Mouse (Mus musculus) cerebellum, adult 9-10 months (tissue): ENCODE data around the gene Mdh2.

Source experiments
- DNase-seq: peaks from one replicate; pipeline ENCODE4 v3.0.0; 2022

Mdh2 gene

DNA sequence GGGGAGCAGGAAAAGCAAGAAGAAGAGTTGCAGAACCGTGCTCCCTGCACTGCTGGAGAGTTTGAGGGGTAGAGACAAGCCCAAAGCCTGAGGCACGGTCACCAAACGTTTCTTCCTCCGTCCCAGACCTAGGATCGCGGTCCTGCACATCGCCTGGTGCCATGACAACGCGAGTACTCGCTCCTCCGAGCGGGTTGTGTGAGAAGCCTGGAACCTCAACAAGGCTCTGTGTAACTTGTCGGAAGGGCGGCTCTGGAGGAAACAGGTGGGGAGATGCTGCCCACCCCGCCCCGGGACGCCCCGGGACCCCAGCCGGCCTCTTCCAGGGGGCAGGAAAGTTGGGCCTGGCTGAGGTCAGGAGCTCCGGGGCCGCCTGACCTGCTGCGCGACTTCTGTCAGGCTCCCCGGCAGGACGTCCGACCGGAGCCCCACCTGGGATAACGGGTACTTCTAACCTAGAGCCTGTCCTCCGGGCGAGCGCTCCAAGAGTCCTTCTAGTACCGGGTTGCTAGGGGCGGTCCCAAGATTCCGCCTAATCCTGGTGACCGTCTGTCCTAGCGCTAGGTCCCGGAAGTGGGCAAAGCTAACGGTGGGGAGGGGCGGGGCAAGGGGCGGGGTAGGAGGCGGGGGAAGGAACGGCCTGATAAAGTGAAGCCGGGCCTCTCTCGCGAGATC is 347 bp upstream of the Mdh2 start, which contains the start of gene Styxl1:
TSS of gene Styxl1 (minus strand) at position 590 of the 675 bp plus-strand sequence.
- DNase-seq: no peak

DNA sequence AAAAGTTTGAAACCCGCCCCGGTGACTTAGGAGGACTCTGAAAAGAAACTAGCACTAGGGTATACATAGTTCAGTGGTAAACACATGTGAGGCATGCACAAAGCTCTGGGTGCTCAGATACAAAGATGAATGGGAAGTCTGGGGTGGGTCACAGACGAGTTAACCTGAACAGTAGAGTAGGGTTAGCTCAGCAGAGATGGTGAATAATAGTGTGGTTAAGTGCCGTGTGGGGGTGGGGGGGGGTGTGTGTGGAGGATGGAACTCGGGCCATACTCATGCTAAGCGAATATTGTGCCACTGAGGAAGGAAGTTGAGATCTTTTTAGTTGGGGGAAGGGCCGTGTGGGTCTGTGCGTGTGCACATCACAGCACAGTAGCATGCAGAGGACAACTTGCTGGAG is 2.1 kb downstream of the Mdh2 start:
- DNase-seq: no peak

DNA sequence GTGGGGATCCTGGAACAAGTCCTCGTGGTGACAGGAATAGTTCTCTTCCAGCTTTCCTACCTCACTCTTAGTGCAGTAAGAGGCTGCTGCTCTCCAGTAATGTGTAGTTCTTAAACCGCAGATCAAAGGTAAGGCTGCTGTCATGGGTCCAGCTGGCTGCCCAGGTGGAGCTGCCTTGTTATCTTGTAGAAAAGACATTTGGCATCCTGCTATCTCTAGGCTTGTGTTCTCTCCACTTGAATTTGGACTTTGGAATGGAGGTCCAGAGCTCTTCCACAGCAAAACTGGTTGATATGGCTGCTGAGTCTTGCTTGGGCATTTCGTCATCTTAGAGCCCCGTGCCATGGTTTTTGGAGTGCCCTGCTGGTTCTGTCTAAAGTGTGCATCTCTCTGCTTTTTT is 4.6 kb downstream of the Mdh2 start:
- DNase-seq: no peak

DNA sequence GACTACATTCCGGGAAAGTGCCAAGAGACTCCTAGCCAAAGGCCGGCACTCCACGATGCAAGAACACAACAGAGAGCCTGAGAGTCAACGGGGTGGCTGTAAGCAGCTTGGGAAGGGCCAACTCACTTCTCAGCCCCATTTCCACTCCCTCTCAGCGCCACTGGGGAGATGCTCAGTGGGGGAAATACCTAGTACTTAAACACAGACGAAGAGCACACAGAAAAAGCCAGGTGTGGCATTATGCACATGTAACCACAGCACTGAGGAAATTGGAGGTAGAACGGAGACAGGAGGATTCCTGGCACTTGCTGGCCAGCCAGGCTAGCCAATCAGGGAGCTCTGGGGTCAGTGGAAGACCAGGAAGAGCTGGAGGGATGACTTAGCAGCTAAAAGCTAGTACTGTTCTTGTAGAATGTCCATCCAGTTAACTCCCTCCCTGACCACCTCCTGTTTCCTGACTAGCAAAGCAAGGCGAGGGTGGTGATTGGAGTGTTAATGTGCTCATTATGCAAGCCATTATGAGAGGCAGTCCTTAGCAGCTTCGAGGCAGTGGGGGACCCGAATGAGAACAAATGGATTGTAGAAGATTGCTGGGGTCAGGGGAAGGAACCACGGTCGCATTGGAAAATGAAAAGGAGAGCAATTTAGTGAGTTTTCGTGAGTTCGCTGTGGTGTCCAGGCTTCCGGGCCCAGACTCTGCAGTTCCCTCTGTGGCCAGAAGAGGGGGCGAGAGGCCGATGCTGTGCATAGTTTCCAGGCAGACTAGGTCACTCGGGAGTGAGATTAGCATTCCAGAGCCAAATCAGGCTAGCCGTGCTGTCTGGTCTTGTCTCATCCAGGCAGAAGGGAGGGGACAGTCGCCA is 15.9 kb downstream of the Mdh2 start:
- peak; percentile 96 for DNase-seq

DNA sequence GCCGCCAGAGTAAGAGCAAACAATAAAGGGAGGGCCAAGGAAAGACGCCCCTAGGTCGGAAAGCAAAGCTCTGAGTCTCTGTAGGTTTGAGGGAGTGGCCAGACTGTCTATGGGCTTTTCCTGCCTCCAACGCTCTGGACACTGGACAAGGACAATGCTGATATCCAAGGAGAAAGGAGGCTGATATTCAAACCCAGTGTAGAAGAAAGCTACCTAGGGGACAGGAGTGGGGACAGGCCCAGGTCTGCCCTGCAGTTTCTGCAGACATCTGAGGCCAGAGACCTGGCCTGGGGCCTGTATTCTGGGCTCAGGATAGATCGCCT is 16.5 kb downstream of the Mdh2 start:
- DNase-seq: no peak

DNA sequence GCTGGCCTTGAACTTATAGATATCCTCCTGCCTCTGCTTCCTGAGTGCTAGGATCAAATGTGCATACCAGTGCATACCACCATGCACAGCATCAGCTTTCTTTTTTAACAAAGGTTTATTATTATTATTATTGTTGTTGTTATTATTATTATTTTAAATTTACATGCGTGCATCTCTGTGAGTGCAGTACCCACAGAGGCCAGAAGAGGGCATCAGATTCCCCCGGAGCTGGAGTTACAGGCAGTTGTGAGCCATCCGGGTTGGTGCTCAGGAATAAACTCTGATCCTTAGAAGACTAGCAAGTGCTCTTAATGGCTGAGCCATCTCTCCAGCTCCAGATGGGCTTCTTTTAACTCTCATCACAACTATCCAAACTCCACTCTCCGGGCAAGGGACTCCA is 21.5 kb downstream of the Mdh2 start:
- no peak for DNase-seq

DNA sequence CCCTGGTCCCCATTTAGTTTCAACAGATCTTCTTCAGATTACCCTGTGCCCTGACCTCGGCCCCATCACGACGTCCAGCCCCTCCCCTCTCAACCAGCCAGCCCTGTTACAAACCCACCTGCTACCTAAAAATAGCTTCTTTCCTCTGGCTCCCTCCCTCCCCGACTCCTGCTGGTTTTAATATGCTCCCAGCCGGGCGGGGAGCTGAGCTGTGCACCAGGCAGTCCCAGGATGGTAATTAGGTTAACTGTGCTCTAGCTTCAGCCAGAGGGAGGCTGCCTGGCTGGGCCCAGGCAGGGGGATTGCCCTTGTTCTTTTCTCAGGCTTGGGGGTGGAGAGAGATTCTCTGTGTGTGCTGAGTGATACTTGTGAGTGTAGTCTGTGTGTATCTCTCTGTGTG is 22.6 kb downstream of the Mdh2 start:
- DNase-seq: no peak

DNA sequence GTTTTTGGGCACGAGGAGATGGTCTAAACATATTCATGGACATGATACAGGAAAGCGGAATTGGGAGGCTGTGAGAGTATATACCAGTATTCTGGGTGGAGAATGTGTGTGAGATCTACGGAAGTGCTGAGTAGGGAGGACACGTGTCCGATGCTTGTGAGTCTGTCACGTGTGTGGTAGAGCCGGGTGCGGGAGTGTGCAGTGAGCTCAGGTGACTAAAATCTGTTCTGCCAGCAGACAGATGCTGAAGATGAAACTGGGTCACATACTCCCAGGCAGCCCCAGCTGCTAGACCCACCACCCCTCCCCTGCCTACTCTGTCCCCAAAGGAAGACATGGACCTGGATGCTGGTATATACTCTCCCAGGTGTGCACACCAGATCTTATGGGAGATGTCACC is 24.4 kb downstream of the Mdh2 start:
- no peak for DNase-seq

DNA sequence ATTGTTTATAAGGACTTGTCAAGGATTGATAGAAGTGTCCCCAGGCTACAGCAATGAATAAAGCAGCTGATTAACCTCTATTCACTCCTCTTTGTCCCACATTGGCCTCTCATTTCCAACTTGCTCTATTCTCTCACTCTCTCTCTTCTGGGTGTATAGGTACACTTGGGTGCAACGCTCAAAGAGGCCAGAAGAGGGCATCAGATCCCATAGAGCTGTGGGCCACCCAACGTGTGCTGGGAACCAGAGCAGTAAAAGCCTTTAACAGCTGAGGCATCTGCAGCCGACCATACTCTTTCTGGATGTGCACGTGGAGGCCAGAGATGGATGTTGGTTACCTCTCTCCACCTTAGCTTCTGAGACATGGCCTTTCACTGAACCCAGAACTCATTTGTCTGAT is 24.9 kb downstream of the Mdh2 start:
- DNase-seq: no peak

DNA sequence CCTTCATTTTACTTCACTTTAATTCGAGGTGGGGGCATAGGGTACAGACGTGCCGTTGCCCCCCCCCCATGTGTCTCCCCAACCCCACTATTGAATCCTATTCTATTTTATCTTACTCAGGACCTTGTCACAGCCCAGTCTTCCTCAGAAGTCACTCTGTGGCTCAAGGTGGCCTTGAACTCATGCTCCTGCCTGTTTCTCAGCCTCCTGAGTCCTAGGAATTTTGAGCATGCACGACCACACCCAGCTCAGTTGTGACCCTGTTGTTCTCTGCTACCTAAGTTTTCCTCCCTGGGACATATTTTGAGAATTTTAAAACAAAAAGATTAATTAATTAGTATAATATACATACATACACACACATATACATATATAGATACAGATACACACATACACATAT is 25.4 kb downstream of the Mdh2 start:
- no peak for DNase-seq

DNA sequence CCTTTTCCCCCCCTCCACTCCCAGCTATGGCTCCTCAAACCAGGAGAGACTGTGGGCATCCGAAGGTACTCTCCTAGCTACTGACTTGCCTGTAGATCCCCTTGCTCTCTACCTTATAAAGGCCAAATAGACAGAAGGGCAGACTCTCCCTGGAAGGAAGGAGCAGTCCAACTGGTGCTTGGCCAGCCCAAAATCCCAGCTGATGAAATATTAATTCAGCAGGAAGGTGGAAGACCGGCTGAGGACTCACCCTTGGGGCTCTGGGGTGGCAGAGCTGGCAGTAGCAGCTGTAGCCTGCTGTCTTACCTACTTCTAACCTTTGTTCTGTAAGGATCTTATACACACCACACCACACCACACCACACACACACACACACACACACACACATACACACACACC is 26.5 kb downstream of the Mdh2 start:
- DNase-seq: no peak

DNA sequence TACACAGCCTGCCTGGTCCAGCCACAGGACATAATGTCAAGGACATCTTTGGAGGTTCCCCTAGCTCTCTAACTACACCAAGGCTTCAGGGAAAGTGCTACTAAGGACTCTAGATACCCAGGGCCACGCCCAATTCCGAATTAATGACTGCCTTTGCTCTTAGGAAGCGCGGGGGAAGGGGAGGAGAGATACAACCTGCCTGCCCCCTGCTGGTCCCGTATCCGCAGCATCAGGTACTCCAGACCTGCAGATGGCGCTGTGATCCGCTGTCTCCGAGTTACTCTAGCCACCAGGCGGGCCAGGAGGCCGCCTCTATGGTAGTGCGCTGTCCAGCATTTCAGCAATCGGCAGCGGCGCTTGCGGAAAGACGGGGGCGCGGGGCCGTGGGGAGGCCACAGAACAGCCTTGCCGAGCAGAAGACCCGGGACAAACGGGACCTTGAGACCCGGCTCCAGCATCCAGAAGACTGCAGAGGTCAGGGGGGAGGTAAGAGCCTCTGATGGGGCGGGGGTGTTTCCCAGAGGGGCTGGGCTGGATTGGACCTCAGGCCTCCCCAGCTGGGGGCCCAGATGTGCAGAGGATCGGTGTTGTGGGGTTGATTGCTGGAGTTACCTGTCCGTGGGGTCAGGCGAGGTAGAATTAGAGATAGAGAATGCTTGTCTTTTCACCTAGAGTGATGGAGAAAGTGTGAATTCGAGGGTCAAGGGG is 28.4 kb downstream of the Mdh2 start, which contains the start of gene Srrm3:
TSS of gene Srrm3 (plus strand) at position 336 of the 708 bp plus-strand sequence.
- DNase-seq: peak; percentile 94

DNA sequence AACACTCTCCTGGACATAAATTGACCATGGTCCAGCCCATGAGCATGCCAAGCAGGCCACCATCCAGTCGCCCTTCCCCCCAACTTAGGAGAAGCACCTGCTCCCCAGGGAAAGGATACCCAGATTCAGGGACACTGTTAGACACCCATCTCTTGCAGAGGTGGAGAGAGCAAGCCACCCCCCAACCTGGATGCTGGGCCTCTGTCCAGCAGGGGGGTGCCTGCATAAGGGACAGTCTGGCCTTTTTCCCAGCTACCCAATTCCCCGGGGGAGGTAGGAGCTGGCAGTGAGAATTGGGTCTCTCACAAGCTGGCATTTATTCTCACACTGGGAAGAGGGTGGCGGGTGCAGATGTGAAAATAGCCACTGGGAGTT is 29.0 kb downstream of the Mdh2 start:
- DNase-seq: peak; percentile 80

DNA sequence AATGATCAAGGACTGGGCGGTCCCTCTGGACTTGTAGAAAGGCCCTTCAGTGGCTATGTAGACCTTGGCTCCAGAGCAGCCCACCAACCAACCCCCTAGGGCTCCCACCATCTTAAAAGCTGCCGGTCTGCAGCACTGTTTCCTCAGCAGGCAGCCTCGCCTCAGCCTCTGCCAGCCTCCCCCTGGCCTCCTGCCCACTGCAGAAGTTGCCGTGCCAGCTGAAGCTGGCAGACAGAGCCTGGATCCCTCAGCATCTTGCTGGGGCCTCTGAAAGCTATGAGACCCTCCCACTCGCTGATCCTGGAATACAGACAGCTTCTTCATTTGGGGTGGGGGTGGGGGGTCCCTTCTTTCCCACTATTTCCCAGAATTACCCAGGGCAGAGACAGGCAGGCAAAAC is 34.7 kb downstream of the Mdh2 start:
- peak; percentile 86 for DNase-seq

DNA sequence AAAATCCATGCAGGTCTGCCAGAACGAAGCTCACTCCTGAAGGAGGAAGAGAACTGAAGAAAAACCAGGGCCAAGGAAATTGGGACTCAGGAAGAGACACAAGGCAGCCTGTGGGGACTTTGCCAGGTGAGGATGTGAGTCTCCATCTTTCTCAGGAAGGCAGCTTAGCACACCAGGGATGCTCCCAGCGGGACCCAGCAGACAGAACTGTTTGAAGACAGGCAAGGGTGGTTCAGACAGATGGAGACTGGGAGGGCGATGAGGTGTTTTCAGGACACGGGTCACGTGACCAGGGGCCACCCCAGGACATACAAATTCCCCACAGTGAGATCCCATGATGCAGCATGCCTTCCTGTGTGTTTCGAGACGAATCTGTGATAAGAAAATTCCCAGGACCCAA is 40.2 kb downstream of the Mdh2 start:
- DNase-seq: peak; percentile 94

DNA sequence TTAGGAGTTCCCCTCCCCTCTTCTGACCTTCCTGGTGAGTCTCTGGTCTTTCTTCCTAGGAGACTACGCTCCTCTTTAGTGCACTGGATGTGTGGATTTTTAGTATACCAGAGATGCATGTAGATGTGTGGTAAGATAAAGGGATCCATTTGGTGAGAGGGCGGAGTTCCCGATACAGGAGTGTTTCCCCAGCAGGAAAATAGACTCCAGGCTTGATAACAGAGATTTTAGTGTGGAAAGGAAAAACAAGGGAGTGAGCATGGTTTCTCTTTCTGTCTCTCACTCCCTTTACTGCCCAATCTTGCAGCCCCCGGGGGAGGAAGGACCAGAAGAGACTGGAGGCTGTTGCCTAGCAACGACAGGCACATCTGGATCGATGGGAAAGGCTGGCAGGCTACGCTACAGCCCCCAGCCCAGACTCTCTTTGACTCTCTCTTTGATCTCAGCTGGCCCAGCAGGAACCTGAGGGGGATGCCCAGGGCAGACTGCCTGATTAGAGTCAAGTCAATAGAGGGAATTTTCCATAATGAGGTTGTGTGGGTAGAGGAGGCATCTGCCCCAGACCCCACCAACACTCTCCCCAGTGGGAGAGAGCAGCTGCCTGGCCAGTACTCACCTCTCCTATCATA is 44.1 kb downstream of the Mdh2 start:
- no peak for DNase-seq

DNA sequence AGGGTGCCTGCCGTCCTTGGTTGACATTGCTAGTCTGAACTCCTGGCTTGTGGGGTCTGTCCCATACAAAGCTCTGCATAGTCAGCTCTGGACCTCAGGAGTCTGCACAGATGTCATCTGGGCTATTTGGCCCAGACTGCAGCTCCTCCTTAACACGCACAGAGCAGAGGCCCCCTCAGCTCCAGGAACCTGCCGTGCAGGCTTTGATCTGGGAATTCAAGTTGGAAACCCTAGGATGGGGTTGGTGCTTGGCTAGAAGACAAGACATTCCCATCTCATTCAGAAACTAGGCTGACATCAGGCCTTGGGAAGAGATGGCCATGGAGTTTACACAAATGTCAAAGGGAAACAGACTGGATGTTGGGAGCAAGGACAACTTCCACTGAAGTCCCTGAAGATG is 46.2 kb downstream of the Mdh2 start:
- no peak for DNase-seq

DNA sequence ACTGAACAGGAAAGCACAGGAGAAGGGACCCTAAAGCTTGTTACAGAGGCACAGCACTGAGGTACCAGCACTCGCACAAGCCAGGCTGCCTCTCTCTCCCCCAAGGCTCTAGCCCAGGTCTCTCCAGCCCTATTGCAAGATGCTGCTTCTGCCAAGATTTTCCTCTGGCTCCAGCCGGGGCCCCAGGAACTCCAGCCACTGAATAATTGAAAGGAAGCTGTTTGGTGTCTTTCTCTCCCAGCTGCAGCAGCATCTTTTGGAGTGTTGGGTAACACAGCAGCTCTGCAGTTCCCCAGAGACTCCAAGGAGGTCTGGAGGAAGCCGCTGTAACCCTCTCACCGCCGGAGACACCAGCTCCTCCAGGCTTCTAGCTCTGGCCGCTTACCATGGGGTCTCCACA is 47.9 kb downstream of the Mdh2 start:
- no peak for DNase-seq

DNA sequence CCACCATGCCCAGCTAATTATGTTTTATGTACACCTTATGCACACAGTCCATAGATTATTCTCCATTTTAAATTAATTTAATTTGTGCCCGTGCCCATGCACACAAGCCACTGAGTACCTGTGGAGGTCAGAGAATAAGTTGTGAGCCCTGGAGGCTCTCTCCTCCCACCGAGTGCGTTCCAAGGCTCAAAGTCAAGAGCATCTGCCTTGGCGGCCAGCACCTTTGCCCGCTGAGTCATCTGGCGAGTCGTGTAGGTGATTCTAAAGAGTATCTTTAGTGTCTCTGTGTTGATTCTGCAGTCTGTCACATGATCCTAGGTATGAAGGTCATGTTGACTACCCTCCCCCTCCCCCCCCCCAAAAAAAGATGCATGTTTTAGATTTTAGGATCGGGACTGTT is 51.1 kb downstream of the Mdh2 start:
- no peak for DNase-seq

DNA sequence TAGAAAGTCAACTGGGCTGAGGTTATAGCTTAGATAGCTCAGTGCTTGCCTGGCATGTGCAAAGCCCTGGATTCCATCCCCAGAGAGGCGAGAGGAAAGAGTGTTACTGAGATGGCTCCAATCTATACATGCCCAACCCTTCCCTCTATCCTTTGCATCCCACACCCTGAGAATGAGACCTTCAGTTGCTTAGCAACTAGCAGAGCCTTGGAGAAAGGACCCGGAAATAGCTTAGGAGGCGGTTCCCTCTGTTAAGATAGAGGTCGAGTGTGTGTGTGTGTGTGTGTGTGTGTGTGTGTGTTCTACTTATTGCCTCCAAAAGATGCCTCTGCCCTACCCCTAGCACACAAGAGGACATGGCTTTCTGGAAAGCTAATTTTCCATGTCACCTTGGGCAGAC is 54.4 kb downstream of the Mdh2 start:
- no peak for DNase-seq

DNA sequence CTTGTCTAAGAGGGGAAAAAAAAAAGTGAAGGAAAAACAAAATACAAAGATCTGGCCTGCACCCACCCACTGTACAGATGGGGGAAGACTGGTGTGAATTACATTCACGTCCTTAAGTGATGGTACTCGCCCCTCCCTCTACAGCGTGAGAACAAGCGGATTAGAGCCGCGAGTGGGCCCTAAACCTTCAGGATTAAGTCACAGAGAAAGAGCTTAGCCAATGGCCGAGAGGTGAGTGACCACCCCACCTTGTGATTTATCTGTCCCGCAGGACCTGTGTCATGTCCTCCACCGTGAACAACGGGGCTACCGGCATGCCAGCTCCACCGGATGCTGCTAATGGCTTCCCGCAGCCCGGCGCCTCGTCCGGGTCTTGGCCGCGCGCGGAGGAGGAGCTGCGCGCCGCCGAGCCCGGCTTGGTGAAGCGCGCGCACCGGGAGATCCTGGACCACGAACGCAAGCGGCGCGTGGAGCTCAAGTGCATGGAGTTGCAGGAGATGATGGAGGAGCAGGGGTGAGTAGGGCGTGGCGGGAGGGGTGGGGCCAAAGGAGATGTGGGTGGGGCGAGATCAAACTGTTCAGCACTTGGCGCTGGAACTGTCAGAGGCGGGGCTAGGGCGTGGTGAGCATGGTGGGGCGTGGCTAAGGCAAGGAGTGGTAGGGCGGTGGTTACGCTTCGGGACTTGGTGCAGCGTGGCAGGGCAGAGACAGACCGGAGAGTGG is 56.6 kb downstream of the Mdh2 start:
- DNase-seq: peak; percentile 85

DNA sequence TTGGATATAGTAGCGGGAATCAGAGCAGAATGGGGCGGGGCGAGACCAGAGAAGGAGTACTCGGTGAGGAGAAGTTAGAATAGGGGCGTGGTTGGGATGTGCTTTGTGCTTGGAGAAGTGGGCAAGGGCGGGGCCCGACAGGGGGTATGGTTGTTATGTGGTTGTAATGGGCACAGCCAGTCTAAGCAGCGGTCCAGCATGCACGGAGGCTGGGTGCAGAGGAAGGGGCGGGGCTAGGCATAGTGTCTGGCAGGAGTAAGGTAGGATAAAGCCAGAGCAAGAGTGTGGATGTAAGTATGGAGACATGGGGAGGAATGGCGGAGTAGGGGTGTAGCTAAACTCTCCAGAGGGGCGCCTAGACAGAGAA is 57.2 kb downstream of the Mdh2 start:
- DNase-seq: no peak

DNA sequence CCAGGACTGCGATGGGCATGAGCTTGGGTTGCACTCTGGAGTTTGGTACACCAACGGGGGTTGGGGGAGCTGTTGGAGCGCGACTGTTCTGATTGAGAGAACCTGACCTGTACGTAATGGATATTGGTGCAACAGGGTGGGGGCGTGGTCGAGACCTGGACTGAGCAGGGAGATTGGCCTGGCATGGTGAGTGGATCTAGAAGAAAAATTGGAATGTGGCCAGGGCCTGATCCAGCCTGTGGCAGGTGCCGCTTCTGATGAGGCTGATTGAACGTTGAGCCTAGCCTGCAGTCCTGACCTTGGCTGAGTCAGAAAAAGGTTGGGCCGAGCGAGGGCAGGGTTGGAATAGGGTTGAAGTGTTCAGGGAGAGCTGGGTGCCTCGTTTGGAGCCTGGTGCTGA is 57.7 kb downstream of the Mdh2 start:
- DNase-seq: peak; percentile 73
